Mouse (Mus musculus) neural tube, embryonic 12.5 days (tissue): ENCODE measurements around the gene Aff1. TPM values are rescaled to one million over a fixed set of nuclear protein-coding genes. Genes with fewer than 3 reads are reported as not detected.
A peak's percentile ranks its signal among the peaks of the same experiment; 100 is the strongest.

Experiments used
- ATAC-seq: fragments of 200-750 bp; cut with Nextera tagmentation; 2 replicates; pipeline ENCODE4 v1.8.0; 2017; ENCODE audit warnings: low read depth, mild to moderate bottlenecking, moderate TSS enrichment, moderate library complexity; ENCODE audit not compliant: low FRiP score
- H3K27ac ChIP-seq: fragments of 300-500 bp; sonication (generic); 2 replicates; pipeline ENCODE4 v1.5.1; 2016
- H3K27me3 ChIP-seq: fragments of 300-500 bp; sonication (generic); replicated peaks from 2 replicates; pipeline ENCODE4 v1.6.1; 2016; ENCODE audit warnings: mild to moderate bottlenecking
- H3K36me3 ChIP-seq: fragments of 300-500 bp; sonication (generic); 2 replicates; pipeline ENCODE4 v1.6.1; 2016; ENCODE audit warnings: mild to moderate bottlenecking
- H3K4me1 ChIP-seq: fragments of 300-500 bp; sonication (generic); 2 replicates; pipeline ENCODE4 v1.6.1; 2016
- H3K4me2 ChIP-seq: fragments of 300-500 bp; sonication (generic); replicated peaks from 2 replicates; pipeline ENCODE4 v1.6.1; 2016; ENCODE audit warnings: mild to moderate bottlenecking
- H3K4me3 ChIP-seq: fragments of 300-500 bp; sonication (generic); 2 replicates; pipeline ENCODE4 v1.5.1; 2016
- H3K9ac ChIP-seq: fragments of 300-500 bp; sonication (generic); 2 replicates; pipeline ENCODE4 v1.6.1; 2016; ENCODE audit warnings: mild to moderate bottlenecking
- H3K9me3 ChIP-seq: fragments of 300-500 bp; sonication (generic); 2 replicates; pipeline ENCODE4 v1.6.1; 2016; ENCODE audit warnings: mild to moderate bottlenecking
- WGBS: fragments of 180-500 bp; shearing (Covaris S2); methylation state at CpG from one replicate; pipeline ENCODE4 v1.1.7; 2016; 5-methylcytosine and 5-hydroxymethylcytosine counted together
- polyA plus RNA-seq: library from polyadenylated mRNA; unstranded; fragments of >200 nt; fragmentation: Nextera tagmentation; extraction: Ambion mirVana; gene quantifications from 2 replicates; pipeline ENCODE4 v1.2.1, GENCODE M21; 2016

Gene Aff1
- 4.5 and 4.6 TPM in 2 replicates for polyA plus RNA-seq

DNA sequence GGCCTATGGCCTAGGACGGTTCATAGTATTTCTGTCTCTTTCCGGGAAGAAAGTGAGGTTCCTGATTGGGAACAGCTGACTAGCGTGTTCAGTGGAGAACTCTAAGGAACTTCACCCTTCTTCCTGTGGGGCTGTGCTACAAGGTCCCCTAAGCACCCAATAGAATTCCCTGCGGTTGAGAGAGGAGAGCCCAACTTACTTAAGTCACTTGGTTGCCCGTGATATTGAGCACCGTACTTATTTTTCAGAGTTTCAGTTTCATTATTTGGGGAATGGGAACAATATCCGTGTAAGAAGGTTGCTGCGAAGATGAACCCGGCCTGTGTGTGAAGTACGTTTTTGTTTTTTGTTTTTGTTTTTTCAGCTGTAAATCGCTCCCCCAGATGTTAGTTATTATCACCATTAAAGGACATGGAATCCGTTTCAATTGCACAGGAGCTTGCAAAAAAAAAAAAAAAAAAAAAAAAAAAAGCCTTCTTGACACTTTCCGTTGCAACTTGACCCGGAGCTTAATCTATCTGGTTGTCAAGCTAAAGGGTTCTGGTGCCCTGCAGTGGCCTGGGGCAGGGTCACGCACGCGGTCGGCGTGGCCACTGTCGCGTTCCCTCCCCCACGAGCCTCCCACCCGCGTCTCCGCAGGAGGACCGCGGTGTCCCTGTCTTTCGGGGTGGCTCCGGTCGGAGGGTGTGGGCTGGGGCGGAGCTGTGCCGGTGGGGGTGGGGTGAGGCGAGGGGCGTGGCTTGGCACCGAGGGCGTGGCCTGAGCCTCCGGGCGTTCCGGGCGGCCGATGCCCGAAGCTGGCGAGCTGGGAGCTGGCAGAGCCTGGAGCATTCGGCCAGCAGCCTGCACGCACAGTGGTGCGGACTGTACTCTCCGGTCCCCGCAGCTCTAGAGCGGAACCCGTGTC is at the start of gene Aff1:
Aff1 (plus strand) TSS at position 751 of the 907 bp plus-strand sequence.
- H3K27ac ChIP-seq: no peak within 1 kb of the TSS
- 5% methylated on average over 50 of the region's 50 CpGs for WGBS
- H3K4me1 ChIP-seq: peaks cover 20% of the 10 kb centered on the region
- peak within 1 kb of the TSS; percentile 57 for H3K4me3 ChIP-seq
- no peaks in the 10 kb centered on the region for H3K36me3 ChIP-seq
- H3K4me2 ChIP-seq: peak within 1 kb of the TSS; percentile 98
- peak within 1 kb of the TSS; percentile 55 for H3K9ac ChIP-seq
- H3K27me3 ChIP-seq: peaks cover 28% of the 10 kb centered on the region
- H3K9me3 ChIP-seq: no peaks in the 10 kb centered on the region
- peak; percentile 87 for ATAC-seq

DNA sequence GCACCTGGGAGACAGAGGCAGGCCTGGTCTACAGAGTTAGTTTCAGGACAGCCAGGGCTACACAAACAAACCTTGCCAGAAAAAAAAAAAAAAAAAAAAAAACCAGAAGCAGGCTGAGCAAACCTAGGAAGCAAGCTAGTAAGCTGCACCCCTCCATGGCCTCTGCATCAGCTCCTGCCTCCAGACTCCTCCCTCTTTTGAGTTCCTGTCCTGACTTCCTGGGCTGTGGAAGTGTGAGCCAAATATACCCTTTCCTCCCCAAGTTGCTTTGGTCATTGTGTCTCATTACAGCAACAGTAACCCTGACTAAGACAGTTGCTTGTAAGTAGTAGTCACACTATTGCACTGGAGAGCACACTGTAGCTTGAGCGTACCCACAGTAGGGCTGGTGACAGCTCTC is 48.0 kb upstream of the Aff1 start:
- H3K4me1 ChIP-seq: no peaks in the 10 kb centered on the region
- H3K9ac ChIP-seq: no peak overlapping the region
- no peaks in the 10 kb centered on the region for H3K9me3 ChIP-seq
- H3K4me2 ChIP-seq: no peak overlapping the region
- WGBS: 94% methylated on average over 1 of the region's 1 CpGs
- ATAC-seq: no peak
- H3K4me3 ChIP-seq: no peak overlapping the region
- no peak overlapping the region for H3K27ac ChIP-seq
- no peaks in the 10 kb centered on the region for H3K36me3 ChIP-seq
- H3K27me3 ChIP-seq: no peaks in the 10 kb centered on the region

DNA sequence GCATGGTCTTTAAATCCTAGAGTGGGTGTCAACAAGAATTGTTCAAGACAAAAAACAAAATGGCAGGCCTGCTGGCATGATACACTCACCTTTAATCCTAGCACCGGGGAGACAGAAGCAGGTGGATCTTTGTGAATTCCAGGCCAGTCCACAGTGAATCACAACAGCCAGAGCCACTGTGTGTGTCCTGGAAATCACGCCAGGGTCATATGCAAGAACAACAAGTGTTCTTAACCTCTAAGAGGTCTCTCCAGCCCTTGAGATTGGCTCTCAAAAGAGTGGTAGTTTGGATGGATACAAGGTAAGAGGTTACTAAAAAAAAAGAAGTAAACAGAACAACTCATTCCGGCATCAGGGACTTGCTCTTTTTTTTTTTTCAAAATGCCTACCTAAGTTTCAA is 44.9 kb upstream of the Aff1 start:
- 92% methylated on average over 3 of the region's 3 CpGs for WGBS
- no peak for ATAC-seq
- no peaks in the 10 kb centered on the region for H3K36me3 ChIP-seq

DNA sequence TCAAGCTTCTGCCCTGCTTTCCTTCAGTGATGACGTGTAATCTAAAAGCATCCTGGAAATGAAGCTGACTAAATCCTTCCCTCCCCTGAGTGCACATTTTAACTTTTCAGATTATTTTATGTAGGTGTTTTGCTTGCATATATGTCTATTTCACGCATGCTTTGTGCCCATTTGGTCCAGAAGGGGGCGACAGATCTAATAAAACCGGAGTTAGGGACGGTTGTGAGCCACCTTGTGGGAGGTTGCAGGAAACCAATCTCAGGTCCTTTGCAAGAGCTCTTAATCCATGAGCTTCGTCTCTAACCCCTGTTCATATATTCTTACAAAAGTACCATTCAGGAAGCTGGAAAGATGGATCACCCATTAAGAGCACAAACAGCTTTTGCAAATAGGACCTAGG is 37.9 kb upstream of the Aff1 start:
- Histone ChIP-seq H3K4me2 (no peak overlapping the region), H3K9me3 (no peaks in the 10 kb centered on the region), H3K27me3 (peaks cover 2% of the 10 kb centered on the region; the same call in 1 of the 2 replicates), H3K4me1 (no peaks in the 10 kb centered on the region), H3K36me3 (no peaks in the 10 kb centered on the region), H3K4me3 (no peak overlapping the region), H3K9ac (no peak overlapping the region), H3K27ac (no peak overlapping the region)
- ATAC-seq: no peak
- 30% methylated on average over 6 of the region's 6 CpGs for WGBS

More for the DNA sequence above, 44.9 kb upstream of the Aff1 start:
- Histone ChIP-seq H3K4me2 (no peak overlapping the region), H3K27ac (no peak overlapping the region), H3K4me3 (no peak overlapping the region), H3K9me3 (no peaks in the 10 kb centered on the region), H3K4me1 (no peaks in the 10 kb centered on the region), H3K27me3 (no peaks in the 10 kb centered on the region), H3K9ac (no peak overlapping the region)

DNA sequence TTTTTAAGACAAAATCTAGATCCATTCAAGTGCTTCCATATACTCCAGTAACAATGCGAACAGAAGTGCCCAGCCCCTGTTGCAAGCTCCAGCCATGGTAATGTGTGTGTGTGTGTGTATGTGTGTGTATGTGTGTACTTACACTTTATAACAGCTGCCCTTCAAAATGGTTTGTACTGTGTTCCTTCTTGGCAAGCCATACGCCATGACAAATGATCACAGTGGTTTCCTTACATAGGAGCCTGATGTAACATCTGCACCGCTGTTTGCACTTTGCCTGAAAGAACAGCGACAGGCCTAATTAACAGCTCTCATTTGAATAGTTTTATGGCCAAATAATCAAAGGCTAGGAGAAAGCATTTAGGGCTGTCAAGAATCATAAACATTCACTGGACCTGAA is 37.4 kb upstream of the Aff1 start:
- Histone ChIP-seq H3K36me3 (no peaks in the 10 kb centered on the region), H3K27ac (no peak overlapping the region), H3K4me1 (no peaks in the 10 kb centered on the region), H3K4me2 (peak overlapping the region; percentile 86), H3K27me3 (peaks cover 2% of the 10 kb centered on the region; the same call in 1 of the 2 replicates), H3K4me3 (peak overlapping the region; percentile 53; the same call in 1 of the 2 replicates), H3K9me3 (no peaks in the 10 kb centered on the region), H3K9ac (no peak overlapping the region)
- WGBS: 46% methylated on average over 4 of the region's 4 CpGs
- no peak; the same call in 1 of the 2 replicates for ATAC-seq

DNA sequence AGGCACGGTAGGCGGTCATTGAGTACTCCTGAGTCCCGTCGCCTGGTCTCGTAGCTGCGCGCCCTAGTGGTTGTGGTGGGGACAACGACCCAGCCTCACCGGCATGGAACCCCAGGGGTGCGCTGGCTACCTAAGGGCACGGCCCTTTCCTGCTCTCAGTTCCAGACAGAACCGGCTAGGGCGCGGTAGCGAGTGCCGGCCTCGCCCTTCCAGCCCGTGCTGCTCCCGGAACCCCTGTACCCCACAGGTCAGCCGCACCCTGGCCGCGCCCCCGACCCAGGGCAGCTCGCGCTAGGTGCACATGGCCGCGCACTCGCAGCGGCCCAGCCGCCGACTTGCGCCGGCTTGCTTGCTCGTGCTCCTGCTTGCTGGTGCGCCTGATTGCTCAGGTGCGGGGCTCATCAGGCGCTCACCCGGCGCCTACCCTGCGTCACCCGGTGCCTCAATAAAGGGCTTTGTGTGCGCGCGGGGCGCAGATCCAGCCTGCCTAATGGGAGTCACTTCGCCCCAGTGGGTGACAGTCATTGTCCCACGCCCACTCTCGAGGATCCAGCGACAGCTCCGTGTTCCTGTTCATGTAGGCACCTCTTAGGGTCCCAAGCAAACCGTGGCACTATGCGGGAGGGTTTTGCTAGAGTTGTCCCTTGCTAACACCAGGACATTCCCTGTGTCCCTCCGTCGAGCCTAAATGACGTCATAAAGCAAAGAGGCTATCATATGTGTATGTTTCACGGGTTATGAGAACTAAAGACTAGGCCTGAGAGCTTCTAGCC is 36.6 kb upstream of the Aff1 start, which contains the start of gene 1700016H13Rik:
1700016H13Rik (minus strand) TSS at position 665 of the 773 bp plus-strand sequence.
- Histone ChIP-seq H3K4me1 (no peaks in the 10 kb centered on the region), H3K27me3 (peaks cover 2% of the 10 kb centered on the region; the same call in 1 of the 2 replicates), H3K9ac (peak within 1 kb of the TSS; percentile 70), H3K9me3 (no peaks in the 10 kb centered on the region), H3K36me3 (no peaks in the 10 kb centered on the region), H3K4me3 (peak within 1 kb of the TSS; percentile 53), H3K27ac (no peak within 1 kb of the TSS), H3K4me2 (peak within 1 kb of the TSS; percentile 86)
- 1% methylated on average over 55 of the region's 56 CpGs for WGBS
- peak; percentile 86 for ATAC-seq

DNA sequence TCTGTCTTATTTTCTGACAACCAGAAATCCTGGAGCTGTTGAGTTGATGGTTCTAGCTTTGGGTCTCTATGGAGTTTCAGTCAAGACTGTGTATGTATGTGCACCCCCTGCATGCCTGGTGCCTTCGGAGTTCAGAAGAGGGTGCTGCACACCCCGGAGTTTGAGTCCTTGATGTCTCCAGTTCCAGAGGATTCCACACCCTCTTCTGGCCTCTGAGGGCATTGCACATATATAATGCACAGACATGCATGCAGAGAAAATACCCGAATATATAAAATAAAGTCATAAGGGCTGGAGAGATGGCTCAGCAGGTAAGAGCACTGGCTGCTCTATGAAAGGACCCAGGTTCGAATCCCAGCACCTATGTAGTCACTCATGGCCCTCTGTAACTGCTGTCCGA is 33.3 kb upstream of the Aff1 start:
- Histone ChIP-seq H3K4me3 (no peak overlapping the region), H3K9me3 (no peaks in the 10 kb centered on the region), H3K4me1 (no peaks in the 10 kb centered on the region), H3K9ac (no peak overlapping the region), H3K4me2 (no peak overlapping the region), H3K27me3 (peaks cover 2% of the 10 kb centered on the region; the same call in 1 of the 2 replicates), H3K27ac (no peak overlapping the region), H3K36me3 (no peaks in the 10 kb centered on the region)
- WGBS: 74% methylated on average over 5 of the region's 5 CpGs
- ATAC-seq: no peak

DNA sequence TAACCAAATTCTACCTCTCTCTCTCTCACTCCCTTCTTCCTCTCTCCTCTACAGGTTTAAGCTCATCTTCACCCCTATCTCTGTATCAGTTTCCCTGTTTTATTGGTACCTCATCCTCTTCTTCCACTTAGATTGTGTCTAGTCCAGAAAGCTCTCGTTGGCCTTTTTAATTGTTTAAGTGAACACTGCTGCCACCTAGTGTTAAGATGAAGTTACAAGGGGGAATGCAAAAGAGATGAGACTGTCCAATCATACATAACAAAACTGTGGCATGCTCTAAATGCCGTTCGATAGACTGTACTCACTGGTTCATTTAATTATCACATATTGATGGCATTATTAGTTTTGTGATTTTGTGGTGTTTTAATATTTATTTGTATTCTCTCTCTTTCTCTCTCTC is 32.6 kb upstream of the Aff1 start:
- no peak overlapping the region for H3K4me3 ChIP-seq
- no peaks in the 10 kb centered on the region for H3K9me3 ChIP-seq
- peaks cover 2% of the 10 kb centered on the region; the same call in 1 of the 2 replicates for H3K27me3 ChIP-seq
- H3K27ac ChIP-seq: no peak overlapping the region
- no peak overlapping the region for H3K4me2 ChIP-seq
- H3K36me3 ChIP-seq: no peaks in the 10 kb centered on the region
- no peaks in the 10 kb centered on the region for H3K4me1 ChIP-seq
- 37% methylated on average over 3 of the region's 3 CpGs for WGBS
- ATAC-seq: no peak
- no peak overlapping the region for H3K9ac ChIP-seq

DNA sequence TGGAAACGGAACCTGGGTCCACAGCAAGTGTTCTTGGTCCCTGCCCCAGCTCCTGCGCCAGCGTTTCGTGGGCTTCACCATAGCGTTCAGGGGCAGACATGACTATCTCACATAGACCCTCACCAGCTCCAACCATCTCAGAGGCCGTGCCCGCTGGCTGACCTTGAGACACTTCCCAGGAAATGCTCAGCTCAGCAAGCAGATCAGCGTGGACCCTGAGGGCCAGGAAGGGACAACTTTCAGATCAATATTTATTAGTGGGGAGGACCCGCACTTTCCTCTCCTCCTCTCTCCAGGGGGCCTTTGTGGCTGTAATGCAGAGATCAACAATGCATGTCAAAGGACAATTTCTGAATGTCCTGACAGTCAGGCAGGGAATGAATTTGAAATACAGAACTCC is 27.2 kb upstream of the Aff1 start:
- Histone ChIP-seq H3K4me3 (no peak overlapping the region), H3K4me2 (no peak overlapping the region), H3K9ac (no peak overlapping the region), H3K36me3 (no peaks in the 10 kb centered on the region), H3K27ac (no peak overlapping the region), H3K27me3 (no peaks in the 10 kb centered on the region), H3K9me3 (no peaks in the 10 kb centered on the region), H3K4me1 (no peaks in the 10 kb centered on the region)
- ATAC-seq: no peak
- WGBS: 66% methylated on average over 9 of the region's 9 CpGs

DNA sequence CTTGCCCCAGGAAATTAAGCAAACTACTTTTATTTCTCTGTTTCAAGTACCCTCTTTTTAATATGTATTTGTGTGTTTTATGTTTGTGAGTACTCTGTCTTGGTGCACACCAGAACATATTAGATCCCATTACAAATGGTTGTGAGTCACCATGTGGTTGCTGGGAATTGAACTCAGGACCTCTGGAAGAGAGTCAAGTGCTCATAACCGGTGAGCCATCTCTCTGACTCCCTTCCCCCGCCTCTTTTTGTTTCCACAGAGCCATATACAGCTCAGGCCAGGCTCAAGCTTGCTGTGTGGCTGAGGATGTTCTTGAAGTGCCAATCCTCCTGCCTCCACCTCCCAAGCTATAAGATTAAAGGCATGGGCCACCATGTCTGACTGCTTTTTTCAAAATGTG is 26.3 kb upstream of the Aff1 start:
- ATAC-seq: no peak
- Histone ChIP-seq H3K36me3 (no peaks in the 10 kb centered on the region), H3K9me3 (no peaks in the 10 kb centered on the region), H3K27ac (no peak overlapping the region), H3K4me3 (no peak overlapping the region), H3K27me3 (no peaks in the 10 kb centered on the region), H3K4me1 (no peaks in the 10 kb centered on the region), H3K4me2 (no peak overlapping the region), H3K9ac (no peak overlapping the region)
- WGBS: 83% methylated on average over 2 of the region's 2 CpGs

DNA sequence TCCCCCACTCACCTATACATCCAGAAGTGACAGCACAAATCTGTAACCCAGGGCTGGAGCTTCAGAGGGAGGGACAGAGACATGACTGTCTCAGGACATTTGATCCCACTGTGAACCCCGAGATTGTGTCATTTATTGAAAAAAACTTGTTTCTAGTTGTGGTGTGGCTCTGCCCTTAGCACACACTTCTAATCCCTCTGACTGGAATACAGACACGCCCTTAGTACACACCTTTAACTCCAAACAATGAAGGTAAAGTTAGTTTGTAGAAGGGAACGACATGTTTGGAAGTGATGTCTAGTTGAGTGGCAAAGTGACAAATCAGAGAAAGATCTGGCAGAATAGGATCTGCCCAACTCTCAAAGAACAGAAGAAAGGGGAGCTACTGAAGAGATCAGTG is 20.3 kb upstream of the Aff1 start:
- H3K4me3 ChIP-seq: no peak overlapping the region
- H3K4me1 ChIP-seq: no peaks in the 10 kb centered on the region
- no peaks in the 10 kb centered on the region for H3K36me3 ChIP-seq
- H3K4me2 ChIP-seq: no peak overlapping the region
- no peak overlapping the region for H3K27ac ChIP-seq
- no peak for ATAC-seq
- no peak overlapping the region for H3K9ac ChIP-seq
- no peaks in the 10 kb centered on the region for H3K9me3 ChIP-seq
- WGBS: 71% methylated on average over 3 of the region's 3 CpGs
- H3K27me3 ChIP-seq: no peaks in the 10 kb centered on the region

DNA sequence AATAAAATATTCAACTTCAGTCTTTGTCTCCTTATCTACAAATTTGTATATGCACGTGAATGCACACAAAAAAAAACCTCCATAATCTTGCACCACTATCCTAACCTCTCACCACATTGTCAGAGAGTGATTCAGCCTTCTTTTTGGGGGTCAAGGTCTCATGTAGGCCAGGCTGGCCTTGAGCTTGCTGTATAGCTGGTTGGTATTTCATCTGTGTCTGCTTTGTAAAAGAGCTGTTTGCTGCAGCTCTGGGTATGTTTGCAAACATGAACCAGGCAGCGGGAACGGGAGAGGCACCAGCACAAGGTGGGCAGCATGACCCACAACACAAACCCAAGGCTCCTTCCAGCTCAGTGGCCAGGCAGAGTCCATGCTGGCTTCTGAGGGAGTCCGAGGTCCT is 18.6 kb upstream of the Aff1 start:
- whole genome bisulfite sequencing: 87% methylated on average over 4 of the region's 4 CpGs
- H3K27ac ChIP-seq: no peak overlapping the region
- no peak overlapping the region for H3K4me3 ChIP-seq
- no peaks in the 10 kb centered on the region for H3K9me3 ChIP-seq
- ATAC-seq: no peak
- no peaks in the 10 kb centered on the region for H3K36me3 ChIP-seq
- no peak overlapping the region for H3K9ac ChIP-seq
- no peaks in the 10 kb centered on the region for H3K27me3 ChIP-seq
- no peaks in the 10 kb centered on the region for H3K4me1 ChIP-seq
- no peak overlapping the region for H3K4me2 ChIP-seq
